Mouse (Mus musculus) bone marrow macrophage, adult 2 months (primary cell): ENCODE data around the gene Map3k13. TPM values are rescaled to one million over a fixed set of nuclear protein-coding genes. Genes with fewer than 3 reads are reported as not detected.

Source experiments
- H3K27ac ChIP-seq: 2 replicates; pipeline ENCODE4 v1.5.1; 2012; ENCODE audit warnings: low read depth, low read length; ENCODE audit not compliant: insufficient read depth
- H3K4me1 ChIP-seq: 2 replicates; pipeline ENCODE4 v1.6.1; 2012; ENCODE audit warnings: low read length; ENCODE audit not compliant: control insufficient read depth, insufficient read depth
- H3K4me3 ChIP-seq: 2 replicates; pipeline ENCODE4 v1.5.1; 2012; ENCODE audit warnings: mild to moderate bottlenecking, low read length, moderate library complexity; ENCODE audit not compliant: insufficient read depth
- CTCF ChIP-seq: IDR thresholded peaks from 2 replicates; pipeline ENCODE4 v1.5.1; 2012; ENCODE audit warnings: low read depth, mild to moderate bottlenecking, low read length, moderate library complexity
- POLR2A ChIP-seq: IDR thresholded peaks from 2 replicates; pipeline ENCODE4 v1.6.1; 2012; ENCODE audit warnings: mild to moderate bottlenecking, low read depth, low read length, borderline replicate concordance
- polyA plus RNA-seq: library from polyadenylated mRNA; stranded (reverse); fragments of >200 nt; gene quantifications from 2 replicates; pipeline ENCODE4 v1.2.4, GENCODE M21; 2012; ENCODE audit not compliant: missing spikeins, insufficient read depth, insufficient read length

Map3k13 gene
- 0.09 TPM in 1 of 2 replicates, not detected in the other for polyA plus RNA-seq

DNA sequence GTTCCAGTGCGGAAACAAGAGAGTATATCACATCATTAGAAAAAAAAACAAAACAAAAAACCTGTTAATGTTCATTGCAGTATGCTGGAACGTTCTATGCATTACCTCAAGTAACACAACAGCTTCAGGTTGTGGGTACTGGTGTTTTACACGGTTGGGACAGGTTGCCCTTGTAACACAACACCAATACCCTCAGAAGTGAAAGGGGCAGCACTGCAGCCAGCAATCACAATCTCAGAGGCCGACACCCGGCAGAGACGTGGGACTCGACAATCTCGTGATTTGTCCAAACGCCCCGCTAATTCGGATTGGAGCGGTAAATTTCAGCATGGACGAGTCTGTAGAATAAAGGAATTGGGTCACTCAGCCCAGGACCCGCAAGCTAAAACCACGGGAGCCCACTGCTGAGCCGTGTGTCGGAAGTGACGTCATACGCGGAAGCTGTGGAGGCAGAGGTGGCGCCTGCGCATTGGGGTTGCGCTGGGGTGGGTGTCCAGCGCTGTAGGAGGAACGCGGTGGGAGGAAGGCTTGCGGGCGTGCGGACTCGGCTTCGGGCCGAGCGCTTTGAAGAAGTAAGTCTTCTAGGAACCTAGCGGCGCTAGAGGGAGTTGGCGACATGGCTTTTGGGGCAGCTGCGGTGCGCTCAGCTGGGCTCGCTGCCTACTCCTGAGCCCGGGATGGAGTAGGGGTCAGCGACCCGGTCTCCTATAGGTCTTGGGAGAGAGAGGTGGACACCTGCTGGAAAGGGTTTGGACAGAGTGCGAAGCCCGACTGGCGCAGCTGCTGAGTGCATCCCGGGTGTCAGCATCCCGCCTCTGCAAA is at the start of gene Map3k13:
TSS of gene Map3k13 (plus strand) at position 472 of the 822 bp plus-strand sequence.
- Histone ChIP-seq H3K4me1 (peaks cover 7% of the 10 kb centered on the region), H3K27ac (peak within 1 kb of the TSS; percentile 74), H3K4me3 (peak within 1 kb of the TSS; percentile 78)
- TF ChIP-seq CTCF = 0 out of 2 replicates have a peak, but pooled peaks have one; percentile 5
- no peak for TF ChIP-seq POLR2A

DNA sequence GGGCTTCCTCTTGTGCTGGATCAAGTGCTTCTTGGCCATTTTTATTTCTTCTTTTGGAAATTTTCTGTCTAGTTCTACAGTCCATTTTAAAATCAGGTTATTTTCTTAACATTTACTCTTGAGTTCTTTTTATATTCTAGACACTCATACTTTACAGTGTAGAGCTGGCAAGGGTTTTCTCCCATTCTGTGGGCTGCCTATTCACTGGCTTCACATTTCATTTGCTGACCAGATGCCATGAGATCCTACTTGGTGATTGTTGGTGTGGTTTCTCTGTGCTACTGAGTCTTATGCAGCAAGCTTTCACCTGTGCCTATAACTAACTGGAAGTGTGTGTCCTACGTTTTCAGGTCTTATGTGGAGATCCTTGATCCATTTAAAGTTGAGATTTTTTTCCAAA is 35.7 kb upstream of the Map3k13 start:
- no peak for TF ChIP-seq CTCF
- TF ChIP-seq POLR2A = no peak
- no peak overlapping the region for H3K4me3 ChIP-seq
- H3K4me1 ChIP-seq = no peaks in the 10 kb centered on the region
- no peak overlapping the region for H3K27ac ChIP-seq

DNA sequence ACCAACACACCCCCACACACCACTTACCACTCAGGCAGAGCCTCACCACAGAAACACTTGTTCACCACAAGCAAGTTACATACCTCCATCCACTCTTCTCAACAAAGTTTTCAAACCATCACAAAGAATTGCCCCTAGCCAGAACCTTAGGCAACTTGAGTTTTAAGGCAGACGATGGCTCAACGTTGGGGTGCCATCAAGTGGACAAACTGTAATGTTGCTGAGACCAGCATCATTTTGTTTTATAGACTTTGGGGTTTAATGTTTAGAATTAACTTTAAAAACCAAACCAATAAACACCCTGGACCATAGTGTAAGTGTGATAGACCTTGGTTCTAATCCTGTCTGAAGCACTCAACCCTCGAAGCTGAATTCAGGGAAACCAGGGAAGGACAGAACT is 25.9 kb upstream of the Map3k13 start:
- no peak for TF ChIP-seq POLR2A
- TF ChIP-seq CTCF = no peak
- no peak overlapping the region for H3K27ac ChIP-seq
- H3K4me1 ChIP-seq = no peaks in the 10 kb centered on the region
- no peak overlapping the region for H3K4me3 ChIP-seq

DNA sequence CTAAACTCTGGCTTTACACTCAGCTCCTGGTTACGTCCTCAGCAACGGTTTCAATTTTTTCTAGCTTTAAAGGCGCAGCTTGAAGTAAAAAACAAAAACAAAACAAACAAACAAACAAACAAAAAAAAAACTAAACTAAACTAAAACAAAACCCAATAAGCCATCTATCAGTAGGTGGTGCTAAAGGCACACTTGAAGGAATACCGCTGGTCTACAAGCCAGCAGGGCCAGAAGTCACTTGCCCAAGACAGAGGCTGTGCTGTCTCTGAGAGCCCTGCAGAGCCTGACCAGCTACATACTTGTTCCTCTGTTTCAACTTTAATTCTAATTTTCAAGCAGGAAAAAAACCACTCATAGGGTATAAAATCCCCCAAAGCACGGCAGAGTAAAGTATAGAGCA is 24.5 kb upstream of the Map3k13 start:
- Histone ChIP-seq H3K4me3 (no peak overlapping the region), H3K27ac (no peak overlapping the region), H3K4me1 (no peaks in the 10 kb centered on the region)
- no peak for TF ChIP-seq CTCF
- TF ChIP-seq POLR2A = no peak

DNA sequence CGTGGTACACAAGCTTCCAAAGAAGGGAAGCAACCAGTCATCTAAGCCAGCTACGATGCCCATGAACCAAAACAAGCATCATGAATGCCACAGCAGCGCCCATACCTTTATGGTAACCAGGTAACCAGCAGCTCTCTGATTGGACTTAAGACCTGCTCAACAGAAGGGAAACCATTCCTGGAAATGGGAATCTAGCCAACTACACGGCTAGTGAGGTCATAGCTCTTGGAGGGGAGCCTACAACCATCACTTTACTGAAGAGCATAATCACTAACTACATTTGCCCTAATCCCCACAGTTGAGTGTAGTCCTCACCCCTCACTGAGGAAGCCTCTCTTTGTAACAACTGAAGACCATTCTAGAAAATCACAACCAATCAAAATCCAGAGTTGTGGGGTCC is 19.4 kb upstream of the Map3k13 start:
- Histone ChIP-seq H3K4me1 (no peaks in the 10 kb centered on the region), H3K27ac (no peak overlapping the region), H3K4me3 (no peak overlapping the region)
- TF ChIP-seq POLR2A (no peak), CTCF (no peak)

DNA sequence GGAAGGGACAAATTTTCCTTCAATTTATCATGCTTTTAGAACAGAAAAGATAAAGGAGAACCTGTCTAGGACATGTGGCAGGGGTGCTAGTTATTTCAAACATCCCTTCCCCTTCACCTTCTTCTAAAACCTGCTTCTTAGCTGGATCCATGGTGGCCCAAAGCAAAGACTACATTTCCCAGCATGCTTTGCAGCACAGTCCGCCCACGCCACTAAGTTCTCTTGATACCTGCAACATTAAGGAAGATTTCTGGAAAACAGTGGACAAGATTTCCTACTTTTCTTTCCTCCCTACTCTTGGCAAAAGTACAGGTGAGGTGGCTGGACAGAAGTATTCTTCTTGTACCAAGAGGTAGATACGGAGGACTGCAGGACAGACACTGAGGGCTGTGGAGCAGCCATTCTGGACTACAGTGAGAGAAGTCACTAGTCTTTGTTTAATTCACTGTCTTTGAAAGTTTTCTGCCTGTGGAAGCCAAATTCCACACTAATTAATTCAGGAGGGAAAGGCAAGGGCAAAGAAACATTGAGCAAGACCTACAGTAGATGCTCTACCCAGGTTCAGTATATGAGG is 15.8 kb upstream of the Map3k13 start:
- H3K4me3 ChIP-seq = no peak overlapping the region
- H3K27ac ChIP-seq = no peak overlapping the region
- TF ChIP-seq POLR2A (no peak), CTCF (no peak)
- no peaks in the 10 kb centered on the region for H3K4me1 ChIP-seq

DNA sequence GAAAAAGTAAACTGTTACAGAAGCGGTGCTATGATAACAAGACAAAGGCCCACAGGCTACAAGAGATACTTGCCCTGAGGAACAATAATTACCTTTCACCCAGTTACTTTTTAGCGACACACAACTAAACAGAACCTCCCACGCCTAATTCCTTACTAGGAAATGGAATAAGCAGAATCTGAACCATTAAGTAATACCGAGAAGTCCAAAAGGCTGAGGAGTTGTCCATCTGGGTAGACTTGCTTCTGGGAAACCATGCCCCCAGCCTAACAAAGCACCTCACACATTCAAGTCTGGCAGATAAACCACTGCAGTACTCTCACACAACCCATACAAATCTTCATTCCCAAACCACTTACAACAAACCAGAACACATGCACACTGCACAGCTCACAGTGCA is 15.0 kb upstream of the Map3k13 start:
- no peak overlapping the region for H3K27ac ChIP-seq
- H3K4me1 ChIP-seq = no peaks in the 10 kb centered on the region
- no peak overlapping the region for H3K4me3 ChIP-seq
- TF ChIP-seq CTCF (no peak), POLR2A (no peak)

DNA sequence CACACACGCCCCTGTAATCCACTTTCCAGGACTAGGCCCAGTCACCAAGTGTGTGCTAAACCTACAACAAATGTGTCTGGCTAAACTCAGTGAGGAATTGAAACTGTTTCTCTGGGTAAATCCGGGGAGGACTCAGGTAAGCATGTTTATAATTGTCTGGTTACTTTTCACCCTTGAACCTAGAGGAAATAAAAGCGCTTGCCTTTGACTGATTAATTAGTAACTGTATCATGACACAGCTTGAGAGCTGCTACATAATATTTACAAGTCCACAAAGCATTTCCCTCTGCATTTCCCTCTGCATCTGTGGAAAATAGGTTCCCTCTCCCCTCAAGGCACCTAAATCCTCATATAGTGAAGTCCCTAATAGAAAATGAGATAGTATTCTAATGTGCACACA is 12.9 kb upstream of the Map3k13 start:
- no peak overlapping the region for H3K4me3 ChIP-seq
- H3K4me1 ChIP-seq = no peaks in the 10 kb centered on the region
- TF ChIP-seq POLR2A (no peak), CTCF (no peak)
- no peak overlapping the region for H3K27ac ChIP-seq

DNA sequence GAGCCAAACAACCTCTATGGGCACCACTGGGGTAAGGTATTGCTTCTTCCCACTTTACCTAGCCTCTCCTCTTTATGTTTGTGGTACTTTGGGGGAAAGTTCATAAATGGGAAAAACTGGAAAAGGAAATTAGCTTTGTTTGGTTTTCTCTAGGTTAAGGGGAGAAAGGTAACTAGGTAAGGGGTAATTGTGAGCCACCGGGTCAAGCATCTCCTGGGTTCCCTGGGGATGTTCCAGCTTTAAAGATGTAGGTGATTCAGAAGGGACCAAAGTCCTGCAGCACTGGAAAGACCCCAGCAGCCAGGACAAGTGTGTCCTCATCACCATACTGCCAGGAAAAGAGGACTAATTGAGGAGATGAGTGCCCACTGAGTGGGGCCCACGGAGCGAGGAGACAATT is 12.3 kb upstream of the Map3k13 start:
- TF ChIP-seq POLR2A = no peak
- no peak for TF ChIP-seq CTCF
- H3K4me3 ChIP-seq = no peak overlapping the region
- no peak overlapping the region for H3K27ac ChIP-seq
- H3K4me1 ChIP-seq = no peaks in the 10 kb centered on the region

DNA sequence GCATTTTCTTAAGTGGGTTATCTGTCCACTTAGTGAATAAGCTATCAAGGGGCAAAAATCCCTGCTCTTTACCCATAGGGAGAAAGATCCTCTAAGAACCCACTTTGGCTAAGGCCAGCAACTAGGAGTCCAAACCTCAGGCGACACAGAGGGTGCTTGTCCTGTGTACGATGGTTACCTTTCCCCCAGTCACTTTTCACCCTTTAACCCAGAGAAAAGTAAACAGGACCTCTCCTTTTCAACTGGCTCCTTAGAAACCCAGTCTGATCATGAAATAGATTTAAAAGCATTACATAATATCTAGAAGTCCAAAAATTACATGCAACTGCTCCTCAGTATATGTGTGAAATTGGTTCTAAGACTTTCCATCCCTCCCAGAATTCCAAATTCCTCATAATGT is 11.3 kb upstream of the Map3k13 start:
- TF ChIP-seq POLR2A = no peak
- no peak for TF ChIP-seq CTCF
- no peaks in the 10 kb centered on the region for H3K4me1 ChIP-seq
- no peak overlapping the region for H3K4me3 ChIP-seq
- H3K27ac ChIP-seq = no peak overlapping the region
